Mouse (Mus musculus) liver, embryonic 12.5 days (tissue): ENCODE results near the gene Cotl1. TPM values are rescaled to one million over a fixed set of nuclear protein-coding genes. Genes with fewer than 3 reads are reported as not detected.

Experiments
- ATAC-seq: fragments of 200-750 bp; cut with Nextera tagmentation; 2 replicates; pipeline ENCODE4 v1.8.0; 2017; ENCODE audit warnings: moderate number of reproducible peaks, mild to moderate bottlenecking, moderate library complexity
- H3K27ac ChIP-seq: fragments of 300-500 bp; sonication (generic); 2 replicates; pipeline ENCODE4 v1.5.1; 2016; ENCODE audit warnings: mild to moderate bottlenecking
- H3K27me3 ChIP-seq: fragments of 300-500 bp; sonication (generic); replicated peaks from 2 replicates; pipeline ENCODE4 v1.6.1; 2016; ENCODE audit warnings: mild to moderate bottlenecking, moderate library complexity
- H3K36me3 ChIP-seq: fragments of 300-500 bp; sonication (generic); 2 replicates; pipeline ENCODE4 v1.6.1; 2016; ENCODE audit warnings: mild to moderate bottlenecking, moderate library complexity
- H3K4me1 ChIP-seq: fragments of 300-500 bp; sonication (generic); 2 replicates; pipeline ENCODE4 v1.6.1; 2016
- H3K4me2 ChIP-seq: fragments of 300-500 bp; sonication (generic); 2 replicates; pipeline ENCODE4 v1.6.1; 2016; ENCODE audit warnings: mild to moderate bottlenecking, moderate library complexity
- H3K4me3 ChIP-seq: fragments of 300-500 bp; sonication (generic); 2 replicates; pipeline ENCODE4 v1.5.1; 2016; ENCODE audit warnings: mild to moderate bottlenecking, moderate library complexity
- H3K9ac ChIP-seq: fragments of 300-500 bp; sonication (generic); 2 replicates; pipeline ENCODE4 v1.6.1; 2016; ENCODE audit warnings: mild to moderate bottlenecking, moderate library complexity
- H3K9me3 ChIP-seq: fragments of 300-500 bp; sonication (generic); replicated peaks from 2 replicates; pipeline ENCODE4 v1.6.1; 2016; ENCODE audit warnings: mild to moderate bottlenecking, moderate library complexity
- WGBS: fragments of 180-500 bp; shearing (Covaris S2); methylation state at CpG from one replicate; pipeline ENCODE4 v1.1.7; 2016; ENCODE audit not compliant: insufficient replicate concordance; 5-methylcytosine and 5-hydroxymethylcytosine counted together
- polyA plus RNA-seq: library from polyadenylated mRNA; unstranded; fragments of >200 nt; fragmentation: Nextera tagmentation; extraction: Ambion mirVana; gene quantifications from 2 replicates; pipeline ENCODE4 v1.2.1, GENCODE M21; 2016

The Cotl1 gene
- polyA plus RNA-seq, 1 experiment from 2014 or later, result 49.5 TPM

DNA sequence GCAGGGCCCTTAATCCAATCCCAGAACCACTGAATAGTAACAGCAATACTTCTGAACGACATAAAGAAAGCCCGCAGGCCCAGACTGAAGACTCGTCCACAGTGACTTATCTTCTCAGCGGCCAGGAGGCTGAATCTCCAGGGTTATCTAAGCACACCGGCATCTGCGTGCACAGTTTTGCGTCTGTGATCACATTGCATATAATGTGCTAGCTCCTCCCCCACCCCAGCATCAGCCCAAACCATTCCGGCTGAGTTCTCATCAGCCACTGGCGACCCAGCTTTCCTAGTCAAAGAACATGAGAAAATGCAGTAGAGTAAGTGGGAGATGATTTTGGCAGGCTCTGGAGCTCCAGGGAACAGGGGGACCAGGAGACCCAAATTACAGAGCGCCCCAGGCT is 11.3 kb downstream of the Cotl1 start:
- Histone ChIP-seq H3K9ac (no peak overlapping the region), H3K4me1 (peaks cover 96% of the 10 kb centered on the region), H3K36me3 (peaks cover 4% of the 10 kb centered on the region; the same call in 1 of the 2 replicates), H3K27ac (no peak overlapping the region), H3K9me3 (no peaks in the 10 kb centered on the region), H3K4me2 (peak overlapping the region; percentile 21), H3K27me3 (no peaks in the 10 kb centered on the region), H3K4me3 (no peak overlapping the region)
- ATAC-seq, result peak; percentile 25; the same call in 1 of the 2 replicates
- WGBS, result 23% methylated on average over 10 of the region's 10 CpGs

DNA sequence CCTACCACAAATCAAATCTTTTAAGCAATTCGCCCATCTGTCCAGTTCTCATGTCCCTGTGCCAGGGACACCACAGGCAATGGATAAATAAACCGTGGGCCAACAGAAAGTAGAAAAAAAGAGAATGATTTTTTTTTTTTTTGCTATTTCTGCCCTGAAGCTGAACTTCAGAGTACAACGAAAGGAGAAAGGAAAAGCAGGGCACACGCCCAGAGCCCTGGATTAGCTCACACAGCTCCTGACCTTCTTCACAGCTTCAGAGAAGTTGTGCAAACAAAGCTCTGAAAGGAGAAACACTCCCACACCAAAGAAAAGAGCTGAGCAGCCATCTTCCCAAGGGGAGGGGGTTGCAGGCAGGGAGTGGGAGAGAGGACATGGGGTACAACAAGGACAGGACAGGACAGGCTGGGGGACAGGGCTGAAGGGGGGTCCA is 12.6 kb downstream of the Cotl1 start:
- Histone ChIP-seq H3K36me3 (peaks cover under 1% of the 10 kb centered on the region; the same call in 1 of the 2 replicates), H3K27me3 (no peaks in the 10 kb centered on the region), H3K4me2 (peak overlapping the region; percentile 41; the same call in 1 of the 2 replicates), H3K27ac (peak overlapping the region; percentile 66), H3K9ac (peak overlapping the region; percentile 15; the same call in 1 of the 2 replicates), H3K4me3 (no peak overlapping the region), H3K4me1 (peaks cover 83% of the 10 kb centered on the region), H3K9me3 (no peaks in the 10 kb centered on the region)
- WGBS, result 33% methylated on average over 4 of the region's 4 CpGs
- ATAC-seq, result no peak

DNA sequence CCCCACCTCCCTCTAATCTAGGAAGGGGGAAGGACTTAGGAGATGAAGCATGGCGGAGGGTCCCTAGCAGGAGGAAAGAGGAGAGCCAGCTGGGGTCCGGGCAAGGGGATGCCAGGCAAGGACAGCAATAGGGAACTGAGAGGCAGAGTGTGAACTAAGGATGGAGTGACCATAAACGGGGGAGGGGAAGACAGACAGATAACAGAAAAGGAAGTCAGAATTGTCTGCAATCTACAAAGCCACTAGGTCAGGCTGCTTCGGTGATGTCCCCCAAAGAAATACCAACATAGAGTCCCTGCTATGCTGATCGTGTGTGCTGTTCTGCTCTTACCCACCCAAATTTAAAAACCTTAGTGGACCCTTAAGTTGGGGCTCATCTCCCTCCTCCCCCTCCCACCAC is 13.4 kb downstream of the Cotl1 start:
- no peak for ATAC-seq
- H3K4me1 ChIP-seq, result peaks cover 75% of the 10 kb centered on the region
- WGBS, result 13% methylated on average over 5 of the region's 5 CpGs
- H3K9ac ChIP-seq, result no peak overlapping the region; the same call in 1 of the 2 replicates
- H3K4me3 ChIP-seq, result no peak overlapping the region
- H3K36me3 ChIP-seq, result peaks cover 8% of the 10 kb centered on the region; the same call in 1 of the 2 replicates
- H3K9me3 ChIP-seq, result no peaks in the 10 kb centered on the region
- peak overlapping the region; percentile 66 for H3K27ac ChIP-seq
- no peaks in the 10 kb centered on the region for H3K27me3 ChIP-seq
- peak overlapping the region; percentile 41 for H3K4me2 ChIP-seq

DNA sequence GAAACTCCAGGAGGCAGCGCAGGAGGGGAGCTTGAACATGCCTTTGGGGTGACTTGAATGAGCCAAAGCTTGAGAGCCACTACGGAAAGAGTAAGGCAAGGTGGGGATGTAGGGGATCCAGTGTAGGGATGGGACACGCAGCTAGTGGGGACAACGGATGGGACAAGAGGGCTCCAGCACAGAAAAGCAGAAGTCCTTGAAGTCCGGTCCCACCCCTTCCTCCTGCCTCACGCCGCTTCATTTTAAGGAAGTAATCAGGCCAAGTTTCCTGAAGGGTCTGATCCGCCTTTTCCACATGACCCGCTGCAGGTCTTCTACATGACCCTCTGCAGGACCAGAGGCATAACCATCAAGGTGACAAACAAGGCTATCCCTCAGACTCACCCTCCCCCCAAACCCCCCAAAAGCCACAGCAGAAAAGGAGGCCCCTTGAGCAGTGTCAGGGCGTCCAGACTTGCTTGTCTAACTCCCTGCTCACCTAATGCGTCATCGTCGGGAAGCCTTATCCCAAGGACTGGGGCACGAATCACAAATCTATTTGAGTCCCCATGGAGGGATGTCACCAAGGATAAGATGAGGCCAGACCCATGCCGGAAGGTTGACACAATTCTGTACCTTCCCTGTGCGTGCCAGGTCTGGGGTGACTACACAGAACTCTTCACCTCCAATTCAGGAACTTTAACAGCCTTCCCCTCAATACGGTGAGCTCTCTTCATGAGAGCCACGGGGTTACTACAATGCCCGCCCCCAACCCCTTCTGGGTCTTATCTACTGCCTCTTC is 14.2 kb downstream of the Cotl1 start:
- WGBS, result 24% methylated on average over 19 of the region's 19 CpGs
- Histone ChIP-seq H3K4me3 (no peak overlapping the region), H3K9me3 (no peaks in the 10 kb centered on the region), H3K9ac (no peak overlapping the region), H3K36me3 (peaks cover 15% of the 10 kb centered on the region), H3K27me3 (no peaks in the 10 kb centered on the region), H3K27ac (peak overlapping the region; percentile 18; the same call in 1 of the 2 replicates), H3K4me2 (peak overlapping the region; percentile 41; the same call in 1 of the 2 replicates), H3K4me1 (peaks cover 67% of the 10 kb centered on the region)
- no peak; the same call in 1 of the 2 replicates for ATAC-seq

DNA sequence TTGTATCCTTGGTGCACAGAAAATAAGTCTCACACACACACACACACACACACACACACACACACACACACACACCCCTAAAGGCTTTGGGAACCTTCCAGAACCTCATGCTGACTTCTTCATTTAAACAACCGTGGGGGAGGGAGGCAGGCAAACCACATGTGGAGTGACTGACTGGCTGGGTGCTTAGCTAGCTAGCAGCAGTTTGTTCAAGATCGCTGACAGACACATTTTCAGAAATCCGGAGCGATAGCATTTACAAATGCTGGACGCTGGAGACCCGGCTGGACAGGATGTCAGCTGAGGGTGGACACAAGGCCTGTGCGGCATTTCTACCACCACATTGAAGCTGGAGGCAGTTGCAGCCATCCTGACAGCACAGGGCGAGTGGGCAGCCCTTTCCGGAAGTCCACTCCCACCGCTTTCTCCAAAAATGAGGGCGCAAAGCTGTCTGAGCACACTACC is 15.5 kb downstream of the Cotl1 start:
- Histone ChIP-seq H3K4me2 (no peak overlapping the region), H3K4me3 (no peak overlapping the region), H3K9me3 (no peaks in the 10 kb centered on the region), H3K4me1 (peaks cover 54% of the 10 kb centered on the region), H3K36me3 (peaks cover 26% of the 10 kb centered on the region), H3K9ac (no peak overlapping the region), H3K27ac (peak overlapping the region; percentile 55), H3K27me3 (no peaks in the 10 kb centered on the region)
- no peak for ATAC-seq
- 62% methylated on average over 11 of the region's 11 CpGs for WGBS

DNA sequence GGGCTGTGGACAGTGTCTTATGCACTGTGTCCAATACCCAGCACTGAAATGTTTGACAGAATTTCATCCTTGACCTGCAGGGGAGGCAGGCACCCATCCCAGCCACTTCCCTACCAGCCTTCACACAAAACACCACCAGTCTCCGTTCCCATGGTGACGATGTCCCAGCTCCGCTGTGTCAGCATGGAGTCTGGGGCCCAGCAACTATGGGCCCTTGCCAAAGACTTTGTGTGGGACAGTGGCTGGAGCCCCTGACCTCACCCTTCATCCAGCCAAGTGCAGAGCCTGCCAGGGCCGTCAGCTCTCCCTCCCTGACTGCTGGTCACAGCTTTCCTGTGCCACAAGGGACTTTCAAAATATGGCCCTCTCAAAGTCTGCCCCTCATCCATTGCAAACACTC is 16.2 kb downstream of the Cotl1 start:
- Histone ChIP-seq H3K9me3 (no peaks in the 10 kb centered on the region), H3K27ac (no peak overlapping the region), H3K36me3 (peaks cover 28% of the 10 kb centered on the region), H3K9ac (no peak overlapping the region), H3K27me3 (no peaks in the 10 kb centered on the region), H3K4me3 (no peak overlapping the region), H3K4me2 (no peak overlapping the region), H3K4me1 (peaks cover 47% of the 10 kb centered on the region)
- ATAC-seq, result no peak
- 79% methylated on average over 4 of the region's 4 CpGs for WGBS

DNA sequence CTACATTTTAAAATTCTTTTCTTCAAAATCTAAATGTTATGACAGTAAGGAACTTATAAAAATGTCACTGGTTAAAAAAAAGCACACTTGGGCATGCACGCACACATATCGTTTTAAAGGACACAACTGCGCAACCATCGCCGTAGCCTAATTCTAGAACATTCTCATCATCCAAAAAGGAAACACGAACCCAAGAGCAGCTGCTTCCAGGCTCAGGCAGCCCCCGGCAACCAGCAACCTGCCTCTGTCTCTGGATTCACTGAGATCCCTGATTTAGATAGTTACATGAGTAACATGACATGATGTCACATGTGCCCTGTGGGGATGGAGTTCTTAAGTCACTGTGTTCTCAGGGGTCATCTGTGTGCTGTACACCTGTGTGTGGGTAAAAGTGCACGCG is 17.1 kb downstream of the Cotl1 start:
- peaks cover 45% of the 10 kb centered on the region for H3K4me1 ChIP-seq
- no peak overlapping the region for H3K9ac ChIP-seq
- WGBS, result 88% methylated on average over 9 of the region's 9 CpGs

DNA sequence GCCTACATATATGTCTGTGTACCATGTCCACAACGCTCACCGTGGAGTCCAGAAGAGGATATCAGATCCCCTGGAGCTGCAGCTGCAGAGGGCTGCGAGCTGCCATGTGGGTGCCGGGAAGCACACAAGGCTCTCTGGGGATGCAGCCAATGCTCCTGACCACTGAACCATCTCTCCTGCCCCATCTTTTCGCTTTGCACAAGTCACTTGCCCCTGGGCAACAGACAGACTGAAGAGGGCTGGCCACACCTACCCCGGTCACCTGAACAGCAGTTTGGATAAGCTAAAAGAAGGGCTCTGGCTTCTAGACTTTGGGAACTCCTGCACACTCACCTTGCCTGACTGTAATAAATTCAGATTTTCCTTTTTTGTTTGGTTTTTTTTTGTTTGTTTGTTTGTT is 18.7 kb downstream of the Cotl1 start:
- WGBS, result 79% methylated on average over 6 of the region's 6 CpGs
- H3K9me3 ChIP-seq, result no peaks in the 10 kb centered on the region
- peaks cover 32% of the 10 kb centered on the region for H3K36me3 ChIP-seq
- H3K9ac ChIP-seq, result no peak overlapping the region
- H3K4me1 ChIP-seq, result peaks cover 44% of the 10 kb centered on the region
- no peaks in the 10 kb centered on the region for H3K27me3 ChIP-seq
- no peak overlapping the region for H3K4me2 ChIP-seq
- no peak overlapping the region for H3K27ac ChIP-seq
- no peak for ATAC-seq
- no peak overlapping the region for H3K4me3 ChIP-seq

More for the DNA sequence above, 17.1 kb downstream of the Cotl1 start:
- Histone ChIP-seq H3K36me3 (peaks cover 32% of the 10 kb centered on the region), H3K27me3 (no peaks in the 10 kb centered on the region), H3K27ac (no peak overlapping the region), H3K4me2 (no peak overlapping the region), H3K9me3 (no peaks in the 10 kb centered on the region), H3K4me3 (no peak overlapping the region)
- no peak for ATAC-seq

DNA sequence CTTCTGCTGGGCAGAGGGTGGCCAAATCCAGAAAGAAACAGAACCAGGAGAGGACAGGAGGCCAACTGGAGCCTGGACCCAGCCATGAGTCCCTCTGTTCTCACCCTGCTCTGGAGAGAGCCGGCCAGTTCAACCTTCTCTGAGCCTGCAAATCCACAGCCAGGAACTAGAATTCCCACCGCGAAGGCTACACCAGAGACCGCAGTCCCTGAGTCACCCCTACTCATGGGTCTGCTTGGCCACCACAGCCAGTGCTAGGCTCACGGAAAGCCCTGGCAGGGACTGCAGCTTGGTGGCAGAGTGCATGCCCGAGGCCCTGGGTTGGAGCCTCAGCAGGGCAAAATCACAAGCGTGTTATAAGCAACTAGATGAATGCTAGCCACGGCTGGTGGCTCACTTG is 20.4 kb downstream of the Cotl1 start:
- Histone ChIP-seq H3K9ac (no peak overlapping the region), H3K9me3 (no peaks in the 10 kb centered on the region), H3K27me3 (no peaks in the 10 kb centered on the region), H3K4me3 (no peak overlapping the region), H3K4me1 (peaks cover 28% of the 10 kb centered on the region), H3K27ac (no peak overlapping the region), H3K36me3 (peaks cover 45% of the 10 kb centered on the region), H3K4me2 (no peak overlapping the region)
- 74% methylated on average over 8 of the region's 8 CpGs for WGBS
- ATAC-seq, result no peak

DNA sequence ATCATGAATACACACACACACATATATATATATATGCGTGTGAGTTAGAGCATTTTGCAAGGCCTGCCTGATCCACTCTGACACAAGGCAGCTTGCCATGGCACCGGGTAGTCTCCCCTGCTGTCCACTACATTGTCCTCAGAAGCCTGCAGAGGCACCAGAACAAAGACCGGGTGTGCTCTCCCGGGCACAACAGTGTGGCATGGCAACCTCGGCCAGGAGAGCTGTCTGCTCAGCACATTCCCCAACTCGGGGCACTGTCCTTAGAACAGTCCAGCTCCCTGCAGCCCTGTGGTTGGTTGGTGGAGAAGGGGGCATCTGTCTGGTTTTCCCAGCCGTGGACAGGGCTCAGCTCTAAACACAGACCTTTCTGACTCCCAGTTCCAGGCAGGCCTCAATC is 21.0 kb downstream of the Cotl1 start:
- peaks cover 29% of the 10 kb centered on the region for H3K4me1 ChIP-seq
- no peak overlapping the region for H3K9ac ChIP-seq
- no peaks in the 10 kb centered on the region for H3K27me3 ChIP-seq
- H3K27ac ChIP-seq, result no peak overlapping the region
- no peaks in the 10 kb centered on the region for H3K9me3 ChIP-seq
- no peak for ATAC-seq
- no peak overlapping the region for H3K4me2 ChIP-seq
- WGBS, result 63% methylated on average over 7 of the region's 7 CpGs
- H3K36me3 ChIP-seq, result peaks cover 50% of the 10 kb centered on the region
- H3K4me3 ChIP-seq, result no peak overlapping the region

DNA sequence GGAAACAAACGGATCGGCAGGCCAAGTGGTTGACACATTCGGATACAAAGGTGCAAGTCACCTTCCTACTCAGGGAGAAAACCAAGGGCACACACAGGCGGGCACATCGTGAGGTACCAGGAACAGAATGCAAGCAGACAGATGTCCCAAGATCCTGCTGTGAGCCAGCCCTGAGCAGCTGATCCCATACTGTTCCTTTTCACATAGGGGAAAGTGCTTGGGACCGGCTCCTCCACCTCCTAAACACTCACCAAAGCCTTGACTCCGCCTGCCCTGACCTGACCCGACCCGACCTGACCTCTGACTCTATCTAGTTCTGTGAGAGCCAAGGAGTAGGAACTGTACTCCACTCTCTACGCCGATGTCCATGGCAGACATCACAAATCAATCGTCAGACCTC is 22.9 kb downstream of the Cotl1 start:
- Histone ChIP-seq H3K4me3 (no peak overlapping the region), H3K36me3 (peaks cover 46% of the 10 kb centered on the region), H3K9me3 (no peaks in the 10 kb centered on the region), H3K27ac (no peak overlapping the region), H3K27me3 (no peaks in the 10 kb centered on the region), H3K9ac (no peak overlapping the region), H3K4me2 (no peak overlapping the region), H3K4me1 (peaks cover 48% of the 10 kb centered on the region)
- no peak for ATAC-seq
- WGBS, result 58% methylated on average over 12 of the region's 12 CpGs

DNA sequence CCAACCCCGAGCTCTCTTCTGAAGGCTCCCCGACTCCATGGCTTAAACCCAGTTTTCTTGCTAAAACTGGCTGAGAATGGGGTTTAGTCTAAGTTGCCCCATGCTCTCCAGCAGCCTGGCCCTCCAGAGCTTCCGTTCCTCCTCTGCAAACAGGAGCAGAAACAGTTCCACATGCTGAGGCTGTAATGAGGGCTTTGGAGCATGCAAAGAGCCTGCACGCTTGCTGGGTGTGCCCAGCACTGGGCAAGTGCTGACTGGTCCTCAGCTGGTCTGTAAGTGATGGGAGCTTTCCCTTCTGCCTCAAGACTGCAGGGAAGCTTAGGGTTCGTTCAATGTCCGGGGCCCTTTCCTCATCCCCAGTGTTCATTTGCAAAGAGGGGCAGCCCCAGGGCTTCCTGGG is 24.1 kb downstream of the Cotl1 start:
- Histone ChIP-seq H3K4me1 (peaks cover 60% of the 10 kb centered on the region), H3K9me3 (no peaks in the 10 kb centered on the region), H3K4me3 (no peak overlapping the region), H3K9ac (no peak overlapping the region), H3K36me3 (peaks cover 36% of the 10 kb centered on the region), H3K27me3 (no peaks in the 10 kb centered on the region), H3K27ac (no peak overlapping the region), H3K4me2 (no peak overlapping the region)
- no peak for ATAC-seq
- 68% methylated on average over 6 of the region's 6 CpGs for WGBS
